Mouse (Mus musculus): ENCODE results near the gene Rab11a.
A peak's percentile ranks its signal among the peaks of the same experiment; 100 is the strongest.

Rab11a gene

DNA sequence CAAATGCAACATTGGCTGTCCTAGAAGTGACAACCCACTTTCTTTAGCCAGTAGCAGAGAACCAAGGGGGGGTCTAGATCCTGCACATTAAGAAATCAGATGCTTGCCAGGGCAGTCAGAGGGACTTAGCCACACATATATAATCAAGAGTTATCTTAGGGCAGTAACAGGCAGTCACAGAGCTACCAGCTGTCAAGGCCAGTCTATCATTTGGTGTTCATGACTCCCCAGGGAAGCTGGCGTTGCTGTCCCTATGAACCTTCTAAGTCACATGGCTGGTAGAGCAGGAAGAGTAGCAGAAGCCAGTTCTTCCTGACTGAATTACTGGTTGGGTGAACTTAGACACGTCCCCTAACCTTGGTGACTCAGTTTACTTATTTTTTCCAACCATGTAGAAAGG, 44.5 kb downstream of the Rab11a start:
- DNase-seq (ENCODE audit: low read depth, low spot score), result no peak

DNA sequence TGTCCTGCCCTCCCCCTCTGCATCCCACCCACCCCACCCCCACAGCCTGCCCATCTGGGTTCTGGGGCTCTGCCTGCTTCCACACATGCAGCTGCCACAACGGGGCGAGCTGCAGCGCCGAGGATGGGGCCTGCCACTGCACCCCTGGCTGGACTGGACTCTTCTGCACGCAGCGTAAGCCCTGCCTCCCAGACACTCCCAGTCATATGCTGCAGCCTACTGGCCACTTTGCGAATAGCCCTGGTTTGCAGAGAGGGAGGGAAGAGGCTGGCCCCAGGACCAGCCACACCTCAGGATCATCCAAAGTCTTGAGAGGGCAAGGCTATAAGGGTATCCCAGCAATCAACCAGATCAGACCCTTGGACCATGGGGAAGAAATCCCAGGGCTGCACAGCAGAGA, 46.4 kb downstream of the Rab11a start:
- no peak for DNase-seq (ENCODE audit: low read depth, low spot score)

DNA sequence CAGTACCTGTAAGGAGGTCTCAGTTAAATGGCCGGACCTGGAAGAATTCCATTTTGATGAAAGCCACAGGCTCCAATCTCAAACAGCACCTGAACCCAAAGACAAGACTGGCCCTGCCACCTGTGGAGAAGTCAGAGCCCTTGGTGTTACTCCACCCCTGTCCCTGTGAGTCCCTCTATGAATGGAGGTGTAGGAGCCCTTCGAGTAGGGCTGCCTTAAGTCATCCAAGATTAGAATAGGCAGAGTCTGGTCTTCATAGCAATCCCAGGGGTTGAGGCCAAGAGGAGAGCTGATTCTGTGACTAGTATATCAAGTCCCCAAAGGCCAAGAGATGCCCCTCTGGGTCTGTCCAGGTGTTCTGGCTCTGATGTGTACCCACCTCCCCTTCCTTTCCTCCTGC, 46.8 kb downstream of the Rab11a start:
- no peak for DNase-seq (ENCODE audit: low read depth, low spot score)

DNA sequence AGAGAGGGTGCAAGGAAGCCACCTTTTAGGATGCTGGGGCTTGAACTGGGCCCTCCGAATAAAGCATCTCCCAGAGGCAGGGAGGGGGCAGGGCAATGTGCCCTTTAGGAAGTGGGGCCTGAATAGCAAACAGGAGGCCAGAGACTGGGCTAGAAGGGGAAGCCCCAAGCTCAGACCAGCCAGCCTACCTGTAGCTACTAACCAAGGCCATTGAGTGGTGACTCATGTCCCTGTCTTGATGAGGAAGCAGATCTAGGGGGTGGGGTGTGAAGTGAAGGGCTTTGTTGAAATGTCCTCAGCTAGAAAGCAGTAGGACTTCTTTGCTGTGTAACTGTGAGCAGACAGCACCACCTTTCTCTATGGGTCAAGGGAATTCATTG, 49.6 kb downstream of the Rab11a start:
- no peak for DNase-seq (ENCODE audit: low read depth, low spot score)

DNA sequence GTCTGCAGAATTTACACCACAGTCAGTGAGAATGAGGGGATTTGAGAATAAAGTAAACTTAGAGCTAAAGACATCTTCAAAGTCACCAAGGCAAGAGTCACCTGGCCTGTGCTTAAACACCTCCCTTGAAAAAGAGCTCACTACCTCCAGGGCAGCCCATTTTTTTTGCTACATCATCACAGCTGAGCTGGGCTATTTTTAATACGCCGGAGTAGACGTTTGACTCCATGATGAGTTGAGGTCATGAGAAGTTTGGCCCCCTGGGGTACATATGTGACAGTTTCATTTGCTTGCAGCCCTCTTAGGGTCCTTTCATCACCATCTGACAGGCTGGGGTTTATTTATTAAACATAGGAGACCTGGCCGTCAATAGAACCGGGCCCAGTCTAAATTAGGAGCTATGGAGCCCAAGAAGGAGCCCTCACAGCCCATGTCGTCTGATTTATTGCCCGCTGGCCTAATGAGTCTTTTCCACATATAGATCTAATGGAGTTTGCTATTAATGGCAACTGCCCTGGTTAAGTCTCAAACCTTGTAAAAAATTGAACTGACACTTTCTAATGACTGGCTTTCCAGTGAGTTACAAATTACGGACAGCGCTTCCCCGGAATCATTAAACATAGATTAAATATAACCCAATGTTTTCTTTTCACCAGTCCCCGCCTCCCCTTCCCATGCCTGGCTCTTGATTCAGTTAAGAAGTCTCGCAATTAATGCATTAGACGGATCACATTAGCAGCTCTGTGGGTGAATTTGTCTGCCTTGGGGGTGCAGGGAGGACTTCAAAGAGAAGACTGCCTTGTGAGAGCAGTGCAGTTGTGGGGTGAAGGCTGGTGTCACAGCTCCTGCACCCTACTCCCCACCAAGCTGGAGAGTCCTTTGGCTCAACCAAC, 50.2 kb downstream of the Rab11a start:
- DNase-seq (ENCODE audit: low read depth, low spot score), result no peak

DNA sequence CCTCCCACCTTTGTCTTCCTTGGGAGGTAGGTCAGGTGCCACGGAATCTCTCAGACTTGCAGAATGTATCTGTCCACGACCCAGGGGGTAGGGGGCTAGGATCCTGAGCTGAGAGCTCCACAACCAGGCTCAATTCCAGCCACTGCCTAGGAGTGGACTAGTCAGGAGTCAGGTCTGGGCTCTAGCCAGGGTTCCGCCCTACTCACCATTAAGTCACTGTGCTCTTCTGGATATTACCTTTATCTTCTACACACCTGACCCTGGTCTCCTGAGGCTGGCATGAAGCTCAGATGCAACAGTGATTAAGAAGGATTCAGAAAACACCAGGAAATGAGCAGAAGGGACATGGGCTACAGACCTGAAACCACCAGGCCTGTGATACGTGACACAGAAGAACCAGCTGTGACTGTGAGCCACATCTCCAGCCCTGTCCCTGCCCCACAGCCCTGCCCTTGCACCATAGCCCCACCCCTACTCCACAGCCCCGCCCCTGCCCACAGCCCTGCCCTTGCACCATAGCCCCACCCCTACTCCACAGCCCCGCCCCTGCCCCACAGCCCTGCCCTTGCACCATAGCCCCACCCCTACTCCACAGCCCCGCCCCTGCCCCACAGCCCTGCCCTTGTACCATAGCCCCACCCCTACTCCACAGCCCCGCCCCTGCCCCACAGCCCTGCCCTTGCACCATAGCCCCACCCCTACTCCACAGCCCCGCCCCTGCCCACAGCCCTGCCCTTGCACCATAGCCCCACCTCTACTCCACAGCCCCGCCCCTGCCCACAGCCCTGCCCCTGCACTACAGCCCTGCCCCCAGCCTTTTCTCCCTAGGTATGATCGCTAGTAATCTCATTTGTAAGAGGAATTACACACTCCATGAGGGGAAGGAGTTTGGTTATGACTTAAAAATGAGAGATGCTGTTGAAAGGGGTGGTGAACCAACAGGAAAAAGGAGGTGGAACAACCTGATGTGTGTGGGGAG, 65.9 kb downstream of the Rab11a start:
- peak; percentile 29 for DNase-seq (ENCODE audit: low read depth, low spot score)

DNA sequence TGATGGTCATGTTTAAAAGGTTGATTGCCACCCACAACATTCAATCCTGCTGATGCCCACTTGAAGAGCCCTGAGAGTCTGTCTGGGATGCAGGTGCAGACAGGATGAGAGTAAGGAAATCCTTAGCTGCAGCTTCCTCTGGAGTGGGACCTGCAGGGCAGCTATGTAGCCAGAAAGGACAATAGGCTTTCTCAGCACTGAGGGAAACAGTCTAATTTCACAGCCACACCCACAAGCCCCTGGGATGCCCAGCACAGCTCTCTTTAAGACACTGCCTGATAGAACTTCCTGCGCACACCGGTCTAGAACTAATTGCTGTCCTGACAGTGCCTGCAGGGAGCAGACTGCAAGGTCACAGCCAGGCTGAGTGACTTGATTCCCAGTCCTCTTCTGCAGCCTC, 69.6 kb downstream of the Rab11a start:
- no peak for DNase-seq (ENCODE audit: low read depth, low spot score)

DNA sequence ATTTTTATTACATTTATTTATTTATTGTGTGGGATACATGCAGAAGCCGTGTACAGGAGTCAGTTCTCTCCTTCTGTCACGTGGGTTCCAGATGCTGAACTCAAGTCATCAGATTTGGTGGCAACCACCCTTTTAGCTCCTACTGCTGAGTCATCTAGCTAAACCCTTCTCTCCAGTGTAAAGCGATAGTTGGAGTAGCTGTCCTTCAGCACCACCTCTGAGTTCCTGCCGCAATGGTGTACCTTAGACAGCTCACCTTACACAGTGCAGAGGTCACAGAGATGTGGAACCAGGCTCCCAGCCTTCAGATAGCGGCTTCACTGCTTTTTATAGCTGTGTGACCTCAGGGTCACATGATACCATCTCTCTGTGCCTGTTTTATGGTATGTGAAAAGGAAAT, 70.0 kb downstream of the Rab11a start:
- peak; percentile 52 for DNase-seq (ENCODE audit: low read depth, low spot score)

DNA sequence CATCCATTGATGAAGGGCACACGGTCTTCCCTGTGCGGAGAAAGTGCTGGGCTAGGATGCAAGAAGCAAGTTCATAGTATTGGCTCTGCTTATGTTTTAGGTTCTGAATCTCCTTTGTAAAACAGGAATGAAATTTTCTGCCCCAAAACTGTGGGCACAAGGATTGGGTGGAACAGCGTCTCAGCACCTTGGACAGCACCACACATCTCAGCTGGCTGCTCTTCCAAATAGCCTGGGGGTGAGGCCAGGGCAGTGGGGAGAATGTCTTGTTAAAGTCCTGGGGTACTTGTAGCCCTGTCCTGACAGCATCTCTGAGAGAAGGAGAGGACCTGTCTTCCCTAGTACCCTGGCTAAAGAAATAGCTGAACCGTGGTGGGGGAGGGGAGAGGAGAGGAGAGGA, 71.0 kb downstream of the Rab11a start:
- no peak for DNase-seq (ENCODE audit: low read depth, low spot score)

Measured in WW6 (cell line).